Mouse (Mus musculus): ENCODE data around the gene Erbb3.

Erbb3 gene

GRCm38 (mm10) chr10:128612433-128613153 is 23.1 kb upstream of the Erbb3 start:
- peak; percentile 87 for DNase-seq

GRCm38 (mm10) chr10:128606483-128606882 is 17.0 kb upstream of the Erbb3 start:
- no peak for DNase-seq

- no peak for DNase-seq
Measured at GRCm38 (mm10) chr10:128602470-128603128, 13.1 kb upstream of the Erbb3 start.

GRCm38 (mm10) chr10:128601499-128601898 is 12.0 kb upstream of the Erbb3 start:
- DNase-seq = no peak

GRCm38 (mm10) chr10:128598476-128598875 is 9.0 kb upstream of the Erbb3 start:
- DNase-seq = no peak

GRCm38 (mm10) chr10:128592797-128593196 is 3.3 kb upstream of the Erbb3 start:
- DNase-seq = no peak

- no peak for DNase-seq
Measured at GRCm38 (mm10) chr10:128591436-128591835, 2.0 kb upstream of the Erbb3 start.

GRCm38 (mm10) chr10:128590193-128590690 is 790 bp upstream of the Erbb3 start:
- peak; percentile 82 for DNase-seq

GRCm38 (mm10) chr10:128588775-128589463 is 533 bp downstream of the Erbb3 start:
- DNase-seq = no peak

- DNase-seq = no peak
Measured at GRCm38 (mm10) chr10:128588136-128588535, 1.3 kb downstream of the Erbb3 start.

GRCm38 (mm10) chr10:128587697-128588096 is 1.8 kb downstream of the Erbb3 start:
- no peak for DNase-seq

GRCm38 (mm10) chr10:128587120-128587519 is 2.3 kb downstream of the Erbb3 start:
- no peak for DNase-seq

GRCm38 (mm10) chr10:128586546-128586945 is 2.9 kb downstream of the Erbb3 start:
- no peak for DNase-seq

- no peak for DNase-seq
Measured at GRCm38 (mm10) chr10:128584386-128584785, 5.1 kb downstream of the Erbb3 start.

GRCm38 (mm10) chr10:128583644-128584043 is 5.8 kb downstream of the Erbb3 start:
- peak; percentile 72 for DNase-seq

GRCm38 (mm10) chr10:128579731-128580130 is 9.7 kb downstream of the Erbb3 start:
- no peak for DNase-seq

- no peak for DNase-seq
Measured at GRCm38 (mm10) chr10:128579298-128579697, 10.2 kb downstream of the Erbb3 start.

- DNase-seq = no peak
Measured at GRCm38 (mm10) chr10:128578330-128578729, 11.1 kb downstream of the Erbb3 start.

- no peak for DNase-seq
Measured at GRCm38 (mm10) chr10:128575063-128575462, 14.4 kb downstream of the Erbb3 start.

GRCm38 (mm10) chr10:128565788-128566531 is 23.5 kb downstream of the Erbb3 start, which contains the start of gene Pa2g4:
Gene Pa2g4 (minus strand): TSS chr10:128565987.
- DNase-seq = peak; percentile 100

GRCm38 (mm10) chr10:128565206-128565787 is 24.2 kb downstream of the Erbb3 start:
- peak; percentile 52 for DNase-seq

GRCm38 (mm10) chr10:128563544-128563943 is 25.9 kb downstream of the Erbb3 start:
- no peak for DNase-seq
